Comparison of ENCODE assay signal across 14 mouse cellular contexts in the genomic region with DNA sequence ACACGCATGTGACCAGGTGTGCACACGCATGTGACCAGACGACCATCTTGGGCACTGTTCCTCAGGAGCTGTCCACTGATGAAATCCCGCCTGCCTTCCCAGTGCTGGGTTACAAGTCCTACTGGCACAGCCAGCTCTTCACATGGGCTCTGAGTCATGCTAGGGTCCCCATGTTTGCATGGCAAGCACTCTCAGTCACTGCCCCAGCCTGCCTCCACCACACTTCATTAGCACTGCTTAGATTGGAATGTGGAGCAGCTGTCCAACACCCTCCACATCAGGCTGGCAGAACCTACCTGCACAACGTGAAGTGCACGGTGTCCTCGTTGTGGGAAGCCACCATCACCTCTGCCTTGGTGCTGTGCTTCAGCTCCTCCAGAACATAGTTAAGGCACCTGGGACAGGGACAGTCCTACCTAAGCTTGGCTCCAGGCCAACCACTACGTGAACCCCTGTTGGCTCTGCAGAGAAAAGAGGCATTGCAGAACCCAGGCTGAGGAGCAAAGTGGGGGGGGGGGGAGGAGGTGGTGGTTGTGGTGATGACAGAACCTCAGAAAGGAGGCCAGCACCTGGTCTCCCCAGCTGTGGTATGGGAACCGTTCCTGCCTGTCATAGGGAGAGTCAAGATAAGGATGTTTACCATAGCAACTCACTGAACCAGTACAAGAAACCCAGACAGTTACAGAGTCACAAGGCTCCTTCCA. TPM values are rescaled to one million over a fixed set of nuclear protein-coding genes. Genes with fewer than 3 reads are reported as not detected.
DNase-seq lines count a peak whose midpoint lies in the region; ATAC-seq and TF ChIP-seq lines count a peak whose summit lies in the region.
"Had no signal": no experiment of that assay in that cellular context is flagged by ENCODE, and none has a peak within 500 bp of the region (broad histone marks: within the 10 kb centered on the region; RNA-seq: fewer than 3 reads in every experiment).

No protein-coding gene starts in this region.

- DNase-seq in kidney, adult 2 months = peak; percentile 13
- no peak for DNase-seq in kidney, postnatal 10 days
- peak; percentile 63 for DNase-seq in CD4-positive helper T cell, adult 2 months (ENCODE audit: low read depth, low spot score)
- no peak for DNase-seq in left cerebral cortex, adult 11 months (ENCODE audit: low spot score)
- no peak for DNase-seq in embryo, embryonic 11 days
- DNase-seq: adrenal gland, postnatal 10 days; cerebellum, adult 9-11 months; heart, adult 11 months had no signal

- H3K4me2 ChIP-seq in stomach, embryonic 15.5 days = no peak overlapping the region
- H3K4me2 ChIP-seq in neural tube, embryonic 15.5 days = no peak overlapping the region
- H3K4me2 ChIP-seq: hindbrain, embryonic 14.5 days had no signal

- H3K4me3 ChIP-seq in kidney, adult 2 months (ENCODE audit: insufficient read depth, low read depth, low read length) = no peak overlapping the region
- no peak overlapping the region for H3K4me3 ChIP-seq in stomach, embryonic 15.5 days (replicated peaks)
- no peak overlapping the region for H3K4me3 ChIP-seq in neural tube, embryonic 15.5 days (replicated peaks)
- H3K4me3 ChIP-seq: erythroblast, embryonic 14.5 days had no signal

- no peak for TF ChIP-seq CTCF in kidney, adult 2 months (conservative IDR thresholded peaks at IDR 0.05; ENCODE audit: insufficient read depth, insufficient read length, low read depth, low read length)

- TF ChIP-seq POLR2A in kidney, adult 2 months (IDR thresholded peaks at IDR 0.05; ENCODE audit: low read depth, low read length) = no peak

- 67% methylated on average over 9 of the region's 9 CpGs for WGBS in kidney, adult 2 months
- WGBS in stomach, embryonic 15.5 days = 72% methylated on average over 9 of the region's 9 CpGs
- 88% methylated on average over 9 of the region's 9 CpGs for WGBS in neural tube, embryonic 15.5 days

- H3K27me3 ChIP-seq in kidney, adult 2 months (replicated peaks; ENCODE audit: control insufficient read depth, insufficient read depth, low read length) = no peaks in the 10 kb centered on the region
- no peaks in the 10 kb centered on the region for H3K27me3 ChIP-seq in stomach, embryonic 15.5 days (replicated peaks)
- H3K27me3 ChIP-seq in neural tube, embryonic 15.5 days (replicated peaks) = no peaks in the 10 kb centered on the region

- H3K4me1 ChIP-seq in kidney, adult 2 months (ENCODE audit: control insufficient read depth, insufficient read depth, low read length) = peaks cover 17% of the 10 kb centered on the region
- no peaks in the 10 kb centered on the region for H3K4me1 ChIP-seq in stomach, embryonic 15.5 days
- H3K4me1 ChIP-seq in neural tube, embryonic 15.5 days = peaks cover 17% of the 10 kb centered on the region

- no peak overlapping the region for H3K27ac ChIP-seq in kidney, adult 2 months (ENCODE audit: insufficient read depth, low read depth, low read length)
- no peak overlapping the region for H3K27ac ChIP-seq in stomach, embryonic 15.5 days
- no peak overlapping the region for H3K27ac ChIP-seq in neural tube, embryonic 15.5 days (replicated peaks)
- H3K27ac ChIP-seq: hindbrain, embryonic 14.5 days had no signal

- peak; percentile 73 for ATAC-seq in common myeloid progenitor, adult 5-6 weeks (replicated peaks; ENCODE audit: low read depth, poor library complexity, severe bottlenecking)
- ATAC-seq in stomach, embryonic 15.5 days (ENCODE audit: insufficient read depth, low FRiP score, low read depth) = peak; percentile 32; the same call in 1 of the 2 replicates
- ATAC-seq in neural tube, embryonic 15.5 days (ENCODE audit: low FRiP score) = no peak

- H3K36me3 ChIP-seq in kidney, adult 2 months (ENCODE audit: control insufficient read depth, insufficient read depth, low read length) = no peaks in the 10 kb centered on the region; the same call in 1 of the 2 replicates
- peaks cover 19% of the 10 kb centered on the region for H3K36me3 ChIP-seq in stomach, embryonic 15.5 days
- H3K36me3 ChIP-seq in neural tube, embryonic 15.5 days = peaks cover 36% of the 10 kb centered on the region

- H3K9ac ChIP-seq in stomach, embryonic 15.5 days = no peak overlapping the region
- H3K9ac ChIP-seq in neural tube, embryonic 15.5 days (replicated peaks) = no peak overlapping the region
- H3K9ac ChIP-seq: hindbrain, embryonic 14.5 days had no signal

- no peaks in the 10 kb centered on the region for H3K9me3 ChIP-seq in stomach, embryonic 15.5 days
- no peaks in the 10 kb centered on the region for H3K9me3 ChIP-seq in neural tube, embryonic 15.5 days (replicated peaks)

RNA-seq across cellular contexts. Expression of a gene that starts 16.6 kb away (rescaled TPM):
- 397 and 415 TPM in 2 replicates for polyA plus RNA-seq in kidney, adult 2 months (2012; rRNA removed)
- 48.6 and 59.7 TPM in 2 replicates for total RNA-seq in common myeloid progenitor, adult 5-6 weeks (2017)
- 13.1 and 14.8 TPM in 2 replicates for polyA plus RNA-seq in stomach, embryonic 15.5 days (2015; fragmentation: Nextera tagmentation; extraction: Ambion mirVana)
- 4.0 and 6.4 TPM in 2 replicates for polyA plus RNA-seq in neural tube, embryonic 15.5 days (2015; fragmentation: Nextera tagmentation; extraction: Ambion mirVana)

RNA-seq across cellular contexts. Expression of a gene that starts 20.8 kb away (rescaled TPM):
- polyA plus RNA-seq in kidney, adult 2 months (2012; rRNA removed) = 135 and 142 TPM in 2 replicates
- total RNA-seq in common myeloid progenitor, adult 5-6 weeks (2017) = 17.8 and 20.9 TPM in 2 replicates
- polyA plus RNA-seq in stomach, embryonic 15.5 days (2015; fragmentation: Nextera tagmentation; extraction: Ambion mirVana) = 77.8 and 78.2 TPM in 2 replicates
- 148 and 162 TPM in 2 replicates for polyA plus RNA-seq in neural tube, embryonic 15.5 days (2015; fragmentation: Nextera tagmentation; extraction: Ambion mirVana)

RNA-seq across cellular contexts. Expression of a gene that starts 54.0 kb away (rescaled TPM):
- polyA plus RNA-seq in kidney, adult 2 months (2012; rRNA removed) = 18.9 and 26.7 TPM in 2 replicates
- total RNA-seq in common myeloid progenitor, adult 5-6 weeks (2017) = 1.3 and 2.6 TPM in 2 replicates
- 3.0 and 4.3 TPM in 2 replicates for polyA plus RNA-seq in stomach, embryonic 15.5 days (2015; fragmentation: Nextera tagmentation; extraction: Ambion mirVana)
- polyA plus RNA-seq in neural tube, embryonic 15.5 days (2015; fragmentation: Nextera tagmentation; extraction: Ambion mirVana) = 26.5 and 28.7 TPM in 2 replicates
- total RNA-seq: liver, adult 2 months had no signal
- polyA plus RNA-seq: liver, adult 2 months had no signal

Comparison
In these comparisons a context has a peak if more than half of its experiments do, and no peak if none do; other contexts are left out.
1. DNase-seq: peak in kidney, adult 2 months (single experiment) and CD4-positive helper T cell, adult 2 months (single experiment); none in kidney, postnatal 10 days (single experiment), left cerebral cortex, adult 11 months (single experiment) and embryo, embryonic 11 days (single experiment).
2. RNA of a gene that starts 16.6 kb away (polyA plus RNA-seq): 397 to 415 TPM in kidney, adult 2 months; 13.1 to 14.8 TPM in stomach, embryonic 15.5 days and 4.0 to 6.4 TPM in neural tube, embryonic 15.5 days; every median in the first group is over 10 times any median in the second.